Mouse (Mus musculus): ENCODE measurements around the gene Mctp1.
"Not testable (repeated sequence)": the region's sequence is repeated elsewhere in the genome, so short reads cannot be mapped to it uniquely, and the experiment has no call there.

Gene Mctp1

GRCm38 (mm10) chr13:76481601-76482000, 97.3 kb downstream of the Mctp1 start:
- no peak for ATAC-seq (ENCODE audit: low TSS enrichment)

GRCm38 (mm10) chr13:76482998-76483397, 98.7 kb downstream of the Mctp1 start:
- no peak for ATAC-seq (ENCODE audit: low TSS enrichment)

- ATAC-seq (ENCODE audit: low TSS enrichment) = no peak
Observed at GRCm38 (mm10) chr13:76484086-76484709, 99.9 kb downstream of the Mctp1 start.

GRCm38 (mm10) chr13:76515896-76516295, 131.6 kb downstream of the Mctp1 start:
- no peak for ATAC-seq (ENCODE audit: low TSS enrichment)

GRCm38 (mm10) chr13:76523170-76523569, 138.8 kb downstream of the Mctp1 start:
- ATAC-seq (ENCODE audit: low TSS enrichment) = no peak

- ATAC-seq (ENCODE audit: low TSS enrichment) = no peak
Observed at GRCm38 (mm10) chr13:76527326-76527725, 143.0 kb downstream of the Mctp1 start.

- ATAC-seq (ENCODE audit: low TSS enrichment) = no peak
Observed at GRCm38 (mm10) chr13:76527751-76528150, 143.4 kb downstream of the Mctp1 start.

- ATAC-seq (ENCODE audit: low TSS enrichment) = no peak
Observed at GRCm38 (mm10) chr13:76529915-76530314, 145.6 kb downstream of the Mctp1 start.

- no peak for ATAC-seq (ENCODE audit: low TSS enrichment)
Observed at GRCm38 (mm10) chr13:76530867-76531504, 146.7 kb downstream of the Mctp1 start.

- ATAC-seq (ENCODE audit: low TSS enrichment) = no peak
Observed at GRCm38 (mm10) chr13:76547854-76548253, 163.5 kb downstream of the Mctp1 start.

- ATAC-seq (ENCODE audit: low TSS enrichment) = no peak
Observed at GRCm38 (mm10) chr13:76560918-76561317, 176.6 kb downstream of the Mctp1 start.

GRCm38 (mm10) chr13:76561594-76561993, 177.3 kb downstream of the Mctp1 start:
- no peak for ATAC-seq (ENCODE audit: low TSS enrichment)

GRCm38 (mm10) chr13:76564061-76564460, 179.7 kb downstream of the Mctp1 start:
- ATAC-seq (ENCODE audit: low TSS enrichment) = peak; percentile 27; the same call in 1 of the 2 replicates

GRCm38 (mm10) chr13:76566024-76566423, 181.7 kb downstream of the Mctp1 start:
- no peak for ATAC-seq (ENCODE audit: low TSS enrichment)

GRCm38 (mm10) chr13:76567448-76567847, 183.1 kb downstream of the Mctp1 start:
- ATAC-seq (ENCODE audit: low TSS enrichment) = no peak

GRCm38 (mm10) chr13:76568569-76569211, 184.4 kb downstream of the Mctp1 start:
- ATAC-seq (ENCODE audit: low TSS enrichment) = peak; percentile 78

- ATAC-seq (ENCODE audit: low TSS enrichment) = peak; percentile 93
Observed at GRCm38 (mm10) chr13:76579414-76579813, 195.1 kb downstream of the Mctp1 start.

GRCm38 (mm10) chr13:76585447-76585846, 201.1 kb downstream of the Mctp1 start:
- ATAC-seq (ENCODE audit: low TSS enrichment) = no peak

- not testable (repeated sequence) for ATAC-seq (ENCODE audit: low TSS enrichment)
Observed at GRCm38 (mm10) chr13:76590709-76591108, 206.4 kb downstream of the Mctp1 start.

GRCm38 (mm10) chr13:76591189-76591588, 206.9 kb downstream of the Mctp1 start:
- ATAC-seq (ENCODE audit: low TSS enrichment) = no peak

GRCm38 (mm10) chr13:76591692-76592091, 207.4 kb downstream of the Mctp1 start:
- no peak for ATAC-seq (ENCODE audit: low TSS enrichment)

- no peak for ATAC-seq (ENCODE audit: low TSS enrichment)
Observed at GRCm38 (mm10) chr13:76592908-76593307, 208.6 kb downstream of the Mctp1 start.

GRCm38 (mm10) chr13:76597005-76597404, 212.7 kb downstream of the Mctp1 start:
- no peak for ATAC-seq (ENCODE audit: low TSS enrichment)

All from frontal cortex, adult (tissue).